9 mouse cellular contexts compared by ENCODE assay signal in genomic region chr3:103967231-103967630, GRCm38 (mm10). TPM values are rescaled to one million over a fixed set of nuclear protein-coding genes. Genes with fewer than 3 reads are reported as not detected.
DNase-seq lines count a peak whose midpoint lies in the region; ATAC-seq and TF ChIP-seq lines count a peak whose summit lies in the region.
"Had no signal": no experiment of that assay in that cellular context is flagged by ENCODE, and none has a peak within 500 bp of the region (broad histone marks: within the 10 kb centered on the region; RNA-seq: fewer than 3 reads in every experiment).

No protein-coding gene starts in this region.

- no peak for DNase-seq in layer of hippocampus, adult 2 months (ENCODE audit: low spot score in 2 of 2)
- DNase-seq in layer of hippocampus, postnatal 25 days (ENCODE audit: extremely low spot score in 1 of 2, low spot score in 1 of 2) = no peak
- no peak for DNase-seq in right cerebral cortex, postnatal 10 days (ENCODE audit: low spot score in 2 of 2)
- no peak for DNase-seq in layer of hippocampus, postnatal 10 days (ENCODE audit: low spot score in 2 of 2)
- no peak for DNase-seq in lung, adult 18-20 months
- DNase-seq: gastrocnemius, postnatal 10 days had no signal

- ATAC-seq in embryonic facial prominence, embryonic 12.5 days (ENCODE audit: insufficient number of reproducible peaks, insufficient read depth, low FRiP score, low TSS enrichment) = no peak
- ATAC-seq in intestine, embryonic 15.5 days = no peak
- no peak for ATAC-seq in neural tube, embryonic 12.5 days (ENCODE audit: low FRiP score, low read depth)

- peak overlapping the region; percentile 97 for H3K4me3 ChIP-seq in layer of hippocampus, adult 2 months
- peak overlapping the region; percentile 91 for H3K4me3 ChIP-seq in embryonic facial prominence, embryonic 12.5 days
- peak overlapping the region; percentile 97 for H3K4me3 ChIP-seq in intestine, embryonic 15.5 days (replicated peaks)
- H3K4me3 ChIP-seq in neural tube, embryonic 12.5 days = peak overlapping the region; percentile 82

- H3K9ac ChIP-seq in embryonic facial prominence, embryonic 12.5 days = peak overlapping the region; percentile 92
- H3K9ac ChIP-seq in intestine, embryonic 15.5 days = peak overlapping the region; percentile 86
- H3K9ac ChIP-seq in neural tube, embryonic 12.5 days = peak overlapping the region; percentile 92

- TF ChIP-seq CTCF in layer of hippocampus, adult 2 months (conservative IDR thresholded peaks at IDR 0.05) = no peak

- peak overlapping the region; percentile 76 for H3K4me2 ChIP-seq in embryonic facial prominence, embryonic 12.5 days (replicated peaks)
- H3K4me2 ChIP-seq in intestine, embryonic 15.5 days (replicated peaks) = peak overlapping the region; percentile 67
- H3K4me2 ChIP-seq in neural tube, embryonic 12.5 days (replicated peaks) = peak overlapping the region; percentile 82

- H3K36me3 ChIP-seq in embryonic facial prominence, embryonic 12.5 days = peaks cover 13% of the 10 kb centered on the region
- H3K36me3 ChIP-seq in intestine, embryonic 15.5 days = 0 out of 2 replicates have a peak, but pooled peaks cover 1% of the 10 kb centered on the region
- H3K36me3 ChIP-seq in neural tube, embryonic 12.5 days = peaks cover 14% of the 10 kb centered on the region

- peaks cover 12% of the 10 kb centered on the region for H3K4me1 ChIP-seq in embryonic facial prominence, embryonic 12.5 days
- peaks cover 3% of the 10 kb centered on the region; the same call in 1 of the 2 replicates for H3K4me1 ChIP-seq in intestine, embryonic 15.5 days (replicated peaks)
- H3K4me1 ChIP-seq in neural tube, embryonic 12.5 days = peaks cover 12% of the 10 kb centered on the region

- H3K27me3 ChIP-seq in embryonic facial prominence, embryonic 12.5 days = no peaks in the 10 kb centered on the region
- H3K27me3 ChIP-seq in intestine, embryonic 15.5 days (replicated peaks) = no peaks in the 10 kb centered on the region
- H3K27me3 ChIP-seq in neural tube, embryonic 12.5 days (replicated peaks) = no peaks in the 10 kb centered on the region

- 19% methylated on average over 2 of the region's 2 CpGs for WGBS in embryonic facial prominence, embryonic 12.5 days
- 20% methylated on average over 2 of the region's 2 CpGs for WGBS in intestine, embryonic 15.5 days
- 29% methylated on average over 2 of the region's 2 CpGs for WGBS in neural tube, embryonic 12.5 days

- H3K27ac ChIP-seq in layer of hippocampus, adult 2 months = peak overlapping the region; percentile 98
- H3K27ac ChIP-seq in embryonic facial prominence, embryonic 12.5 days = peak overlapping the region; percentile 96
- no peak overlapping the region for H3K27ac ChIP-seq in intestine, embryonic 15.5 days
- H3K27ac ChIP-seq in neural tube, embryonic 12.5 days = peak overlapping the region; percentile 98; the same call in 1 of the 2 replicates

- no peaks in the 10 kb centered on the region for H3K9me3 ChIP-seq in embryonic facial prominence, embryonic 12.5 days
- no peaks in the 10 kb centered on the region for H3K9me3 ChIP-seq in intestine, embryonic 15.5 days
- H3K9me3 ChIP-seq in neural tube, embryonic 12.5 days = no peaks in the 10 kb centered on the region

RNA-seq across cellular contexts. Expression of gene Phtf1, which starts 0.7 kb away (rescaled TPM):
- 10 to 100 TPM; 42.2 to 43.2 TPM for total RNA-seq in layer of hippocampus, adult 2 months (2021)
- total RNA-seq in layer of hippocampus, postnatal 25 days (2021) = 10 to 100 TPM; 38.7 to 46.7 TPM
- polyA plus RNA-seq in embryonic facial prominence, embryonic 12.5 days (2016; fragmentation: Nextera tagmentation; extraction: Ambion mirVana) = 46.5 and 51.4 TPM in 2 replicates
- polyA plus RNA-seq in intestine, embryonic 15.5 days (2015; fragmentation: Nextera tagmentation; extraction: Ambion mirVana) = 18.9 and 19.3 TPM in 2 replicates
- 43.3 and 43.5 TPM in 2 replicates for polyA plus RNA-seq in neural tube, embryonic 12.5 days (2016; fragmentation: Nextera tagmentation; extraction: Ambion mirVana)
- 10 to 100 TPM; 36.4 to 39.6 TPM for total RNA-seq in layer of hippocampus, postnatal 10 days (2021)

RNA-seq across cellular contexts. Expression of gene Rsbn1, which starts 53.3 kb away (rescaled TPM):
- total RNA-seq in layer of hippocampus, adult 2 months (2021) = 10 to 100 TPM; 21.1 to 22.0 TPM
- total RNA-seq in layer of hippocampus, postnatal 25 days (2021) = 10 to 100 TPM; 20.0 to 20.3 TPM
- 17.3 and 18.6 TPM in 2 replicates for polyA plus RNA-seq in embryonic facial prominence, embryonic 12.5 days (2016; fragmentation: Nextera tagmentation; extraction: Ambion mirVana)
- 8.3 and 9.7 TPM in 2 replicates for polyA plus RNA-seq in intestine, embryonic 15.5 days (2015; fragmentation: Nextera tagmentation; extraction: Ambion mirVana)
- polyA plus RNA-seq in neural tube, embryonic 12.5 days (2016; fragmentation: Nextera tagmentation; extraction: Ambion mirVana) = 24.0 and 25.3 TPM in 2 replicates
- total RNA-seq in layer of hippocampus, postnatal 10 days (2021) = 10 to 100 TPM; 19.1 to 20.9 TPM
